Mouse (Mus musculus) intestine, embryonic 15.5 days (tissue): ENCODE measurements at regions not wholly inside any gene's neighbourhood (a gene's known extent, or its start where the extent isn't known, plus 50 kb on each side); places are given as distances from the start of the nearest gene placed in this dataset.

Experiments used
- ATAC-seq: fragments of 200-750 bp; cut with Nextera tagmentation; 2 replicates; pipeline ENCODE4 v1.8.0; 2017; ENCODE audit warnings: moderate TSS enrichment, moderate library complexity
- H3K27ac ChIP-seq: fragments of 300-500 bp; sonication (generic); 2 replicates; pipeline ENCODE4 v1.5.1; 2015; ENCODE audit warnings: mild to moderate bottlenecking, inconsistent platforms
- H3K27me3 ChIP-seq: fragments of 300-500 bp; sonication (generic); replicated peaks from 2 replicates; pipeline ENCODE4 v1.6.1; 2015; ENCODE audit warnings: inconsistent platforms
- H3K36me3 ChIP-seq: fragments of 300-500 bp; sonication (generic); 2 replicates; pipeline ENCODE4 v1.6.1; 2015; ENCODE audit warnings: inconsistent platforms
- H3K4me1 ChIP-seq: fragments of 300-500 bp; sonication (generic); replicated peaks from 2 replicates; pipeline ENCODE4 v1.6.1; 2015; ENCODE audit warnings: inconsistent platforms
- H3K4me2 ChIP-seq: fragments of 300-500 bp; sonication (generic); replicated peaks from 2 replicates; pipeline ENCODE4 v1.6.1; 2015; ENCODE audit warnings: mild to moderate bottlenecking, inconsistent platforms
- H3K4me3 ChIP-seq: fragments of 300-500 bp; sonication (generic); replicated peaks from 2 replicates; pipeline ENCODE4 v1.5.1; 2015; ENCODE audit warnings: inconsistent platforms
- H3K9ac ChIP-seq: fragments of 300-500 bp; sonication (generic); 2 replicates; pipeline ENCODE4 v1.6.1; 2015; ENCODE audit warnings: inconsistent platforms
- H3K9me3 ChIP-seq: fragments of 300-500 bp; sonication (generic); 2 replicates; pipeline ENCODE4 v1.6.1; 2016; ENCODE audit warnings: inconsistent platforms
- WGBS: fragments of 180-500 bp; shearing (Covaris S2); methylation state at CpG from one replicate; pipeline ENCODE4 v1.1.7; 2015; 5-methylcytosine and 5-hydroxymethylcytosine counted together

DNA sequence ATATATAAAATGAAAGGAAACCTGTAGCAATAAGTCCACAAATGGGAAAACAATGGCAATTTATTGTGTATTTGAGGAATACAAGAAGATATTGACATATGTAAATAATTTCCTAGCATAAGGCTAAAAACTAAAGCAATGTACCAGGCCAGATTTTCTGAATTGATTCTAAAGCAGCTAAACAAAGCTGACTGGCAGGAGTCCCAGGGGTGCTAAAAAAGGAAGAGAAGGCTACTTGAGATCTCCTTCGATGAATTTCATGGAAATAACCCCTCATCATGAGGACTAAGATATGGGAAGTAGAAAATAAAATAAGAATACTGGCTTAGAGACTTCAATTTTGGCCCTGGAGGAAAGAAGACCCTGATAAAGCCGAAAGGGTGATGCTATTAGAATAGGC, 630.4 kb upstream of the Reg3g start:
- H3K4me1 ChIP-seq, result no peaks in the 10 kb centered on the region
- H3K36me3 ChIP-seq, result no peaks in the 10 kb centered on the region
- H3K27ac ChIP-seq, result no peak overlapping the region
- H3K27me3 ChIP-seq, result no peaks in the 10 kb centered on the region
- no peaks in the 10 kb centered on the region for H3K9me3 ChIP-seq
- no peak overlapping the region for H3K4me2 ChIP-seq
- no peak for ATAC-seq
- no peak overlapping the region for H3K9ac ChIP-seq
- H3K4me3 ChIP-seq, result no peak overlapping the region
- WGBS, result 80% methylated on average over 2 of the region's 2 CpGs

GRCm38 (mm10) chr6:79057531-79057930, 588.9 kb upstream of the Reg3g start:
- Histone ChIP-seq H3K36me3 (no peaks in the 10 kb centered on the region), H3K4me2 (no peak overlapping the region), H3K4me3 (no peak overlapping the region), H3K9me3 (no peaks in the 10 kb centered on the region), H3K9ac (no peak overlapping the region), H3K27ac (no peak overlapping the region), H3K27me3 (no peaks in the 10 kb centered on the region), H3K4me1 (no peaks in the 10 kb centered on the region)
- ATAC-seq, result peak; percentile 65
- 88% methylated on average over 1 of the region's 1 CpGs for WGBS
